In the genomic region with DNA sequence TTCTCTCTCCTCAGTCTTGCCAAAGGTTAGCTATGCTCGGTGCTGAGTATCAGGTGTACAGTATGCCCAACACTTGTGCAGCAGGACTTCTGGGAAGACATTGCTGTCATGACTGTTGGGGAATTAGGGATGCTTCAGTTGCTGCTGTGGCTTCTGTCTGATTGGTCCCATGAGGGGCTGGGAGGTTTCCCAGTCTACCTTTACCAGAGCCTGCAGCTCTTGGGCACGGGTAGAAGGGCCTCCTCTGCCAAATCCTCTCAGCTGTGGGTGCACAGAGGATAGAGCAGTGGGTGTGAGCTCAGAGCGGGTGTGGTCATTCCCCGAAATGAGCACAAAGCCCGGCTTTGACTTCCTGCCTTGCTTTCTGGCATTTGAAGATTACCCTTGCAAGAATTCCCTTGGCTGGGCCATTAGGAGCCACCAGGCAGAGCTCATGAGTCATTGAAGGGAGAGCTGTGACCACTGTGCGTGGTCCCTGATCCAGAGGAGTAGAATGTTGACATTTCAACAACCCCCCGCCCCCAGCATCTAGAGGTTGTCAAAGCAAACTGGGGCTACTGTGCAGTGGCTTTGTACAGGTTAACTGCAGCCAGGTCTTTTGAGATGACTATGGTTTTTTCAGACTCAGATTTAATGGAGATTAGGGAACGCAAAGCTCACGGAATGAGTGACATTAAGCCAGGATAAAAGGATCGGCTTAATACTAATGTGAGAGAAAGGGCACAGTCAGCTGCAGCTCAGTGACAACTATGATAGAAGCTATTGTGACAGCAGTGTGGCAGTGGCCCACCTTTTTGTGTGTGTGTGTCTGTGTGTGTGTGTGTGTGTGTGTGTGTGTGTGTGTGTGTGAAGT, we compare ENCODE assay signal across 23 mouse cellular contexts. TPM values are rescaled to one million over a fixed set of nuclear protein-coding genes. Genes with fewer than 3 reads are reported as not detected.
DNase-seq lines count a peak whose midpoint lies in the region; ATAC-seq and TF ChIP-seq lines count a peak whose summit lies in the region.
"Had no signal": no experiment of that assay in that cellular context is flagged by ENCODE, and none has a peak within 500 bp of the region (broad histone marks: within the 10 kb centered on the region; RNA-seq: fewer than 3 reads in every experiment).

No protein-coding gene starts in this region.

- H3K9me3 ChIP-seq in midbrain, embryonic 15.5 days: no peaks in the 10 kb centered on the region
- H3K9me3 ChIP-seq: embryonic facial prominence, embryonic 13.5 days; forebrain, embryonic 12.5 days; heart, embryonic 15.5 days; limb, embryonic 12.5 days; liver, embryonic 13.5 days; lung, embryonic 15.5 days; neural tube, embryonic 13.5 days had no signal

- intact Hi-C loops in left cerebral cortex, postnatal 4 days (cut with DNase I): no loop called here
- intact Hi-C loops in left cerebral cortex, postnatal 25 days (cut with DNase I): no loop called here

- 30% methylated on average over 10 of the region's 10 CpGs for WGBS in midbrain, embryonic 15.5 days

- DNase-seq in left cerebral cortex, postnatal 4 days: peak; percentile 47
- DNase-seq in left cerebral cortex, postnatal 25 days (ENCODE audit: low spot score in 2 of 2): no peak
- DNase-seq in kidney, adult 18-20 months: no peak
- no peak for DNase-seq in MN1 (ENCODE audit: low spot score)
- no peak for DNase-seq in spleen, adult 12 weeks (ENCODE audit: low spot score)
- DNase-seq: adrenal gland, postnatal 10 days; cerebellum, adult 11-12 months; liver, embryonic 13.5 days; thymus, adult 18-20 months had no signal

- TF ChIP-seq CTCF in embryonic fibroblast, embryonic 13.5 days (IDR thresholded peaks at IDR 0.05; ENCODE audit: borderline replicate concordance, insufficient read depth, low read length): no peak

- no peaks in the 10 kb centered on the region; the same call in 1 of the 2 replicates for H3K27me3 ChIP-seq in midbrain, embryonic 15.5 days (replicated peaks)
- H3K27me3 ChIP-seq: embryonic facial prominence, embryonic 13.5 days; lung, embryonic 15.5 days had no signal

- no peaks in the 10 kb centered on the region for H3K36me3 ChIP-seq in midbrain, embryonic 15.5 days (replicated peaks)
- H3K36me3 ChIP-seq: embryonic facial prominence, embryonic 13.5 days; forebrain, embryonic 12.5 days; heart, embryonic 15.5 days; limb, embryonic 12.5 days; liver, embryonic 13.5 days; lung, embryonic 15.5 days; neural tube, embryonic 13.5 days had no signal

- H3K4me3 ChIP-seq in embryonic fibroblast, embryonic 13.5 days (ENCODE audit: insufficient read depth, low read length): no peak overlapping the region
- H3K4me3 ChIP-seq in midbrain, embryonic 15.5 days: no peak overlapping the region
- H3K4me3 ChIP-seq: embryonic facial prominence, embryonic 13.5 days; forebrain, embryonic 12.5 days; heart, embryonic 15.5 days; layer of hippocampus, adult 2 months; limb, embryonic 12.5 days; liver, embryonic 13.5 days; lung, embryonic 15.5 days; neural tube, embryonic 13.5 days had no signal

- ATAC-seq in midbrain, embryonic 15.5 days (replicated peaks): peak; percentile 56; the same call in 1 of the 2 replicates
- ATAC-seq: intestine, embryonic 16.5 days had no signal

- peak overlapping the region; percentile 25; the same call in 1 of the 2 replicates for H3K27ac ChIP-seq in embryonic fibroblast, embryonic 13.5 days (ENCODE audit: insufficient read depth, low read length)
- no peak overlapping the region for H3K27ac ChIP-seq in midbrain, embryonic 15.5 days
- H3K27ac ChIP-seq: forebrain, embryonic 12.5 days; heart, embryonic 15.5 days; kidney, postnatal 0 days; layer of hippocampus, adult 2 months; liver, embryonic 13.5 days; lung, embryonic 15.5 days; macrophage; neural tube, embryonic 13.5 days had no signal

- H3K9ac ChIP-seq in midbrain, embryonic 15.5 days: no peak overlapping the region
- H3K9ac ChIP-seq: embryonic facial prominence, embryonic 13.5 days; forebrain, embryonic 12.5 days; heart, embryonic 15.5 days; limb, embryonic 12.5 days; liver, embryonic 13.5 days; lung, embryonic 15.5 days; neural tube, embryonic 13.5 days had no signal

- TF ChIP-seq POLR2A in embryonic fibroblast, embryonic 13.5 days (IDR thresholded peaks at IDR 0.05; ENCODE audit: low read depth, low read length): no peak

- peaks cover 9% of the 10 kb centered on the region for H3K4me1 ChIP-seq in embryonic fibroblast, embryonic 13.5 days (ENCODE audit: control insufficient read depth, insufficient read depth, low read length)
- peaks cover 18% of the 10 kb centered on the region; the same call in 1 of the 2 replicates for H3K4me1 ChIP-seq in midbrain, embryonic 15.5 days
- H3K4me1 ChIP-seq: heart, embryonic 15.5 days; liver, embryonic 13.5 days; lung, embryonic 15.5 days had no signal

- no peak overlapping the region for H3K4me2 ChIP-seq in midbrain, embryonic 15.5 days
- H3K4me2 ChIP-seq: embryonic facial prominence, embryonic 13.5 days; forebrain, embryonic 12.5 days; heart, embryonic 15.5 days; limb, embryonic 12.5 days; liver, embryonic 13.5 days; lung, embryonic 15.5 days; neural tube, embryonic 13.5 days had no signal

RNA-seq across cellular contexts. Expression of a gene that starts 34.5 kb away (rescaled TPM):
- total RNA-seq in left cerebral cortex, postnatal 4 days (2021): 10 to 100 TPM; 40.6 to 40.7 TPM
- 100 to 1,000 TPM; 130 to 158 TPM for total RNA-seq in left cerebral cortex, postnatal 25 days (2021)
- polyA plus RNA-seq in embryonic fibroblast, embryonic 13.5 days (2011; ENCODE audit: insufficient read length, low read depth, missing spikeins): 78.9 and 102 TPM in 2 replicates
- polyA plus RNA-seq in midbrain, embryonic 15.5 days (2015; fragmentation: Nextera tagmentation; extraction: Ambion mirVana): 16.4 and 22.7 TPM in 2 replicates
- total RNA-seq: granulocyte monocyte progenitor cell, adult 5-6 weeks; monocyte, adult 5-6 weeks had no signal
